Mouse (Mus musculus) heart, embryonic 11.5 days (tissue): ENCODE measurements around the gene Arl5c. TPM values are rescaled to one million over a fixed set of nuclear protein-coding genes. Genes with fewer than 3 reads are reported as not detected.

Experiments
- ATAC-seq: fragments of 200-750 bp; cut with Nextera tagmentation; replicated peaks from 2 replicates; pipeline ENCODE4 v1.8.0; 2017; ENCODE audit warnings: moderate library complexity; ENCODE audit not compliant: insufficient number of reproducible peaks, low FRiP score, low TSS enrichment
- H3K27ac ChIP-seq: fragments of 300-500 bp; sonication (generic); 2 replicates; pipeline ENCODE4 v1.5.1; 2014; ENCODE audit warnings: mild to moderate bottlenecking, low read depth, low read length
- H3K27me3 ChIP-seq: fragments of 300-500 bp; sonication (generic); 2 replicates; pipeline ENCODE4 v1.6.1; 2014; ENCODE audit warnings: mild to moderate bottlenecking, low read length, mixed read lengths; ENCODE audit not compliant: control insufficient read depth, insufficient read depth
- H3K36me3 ChIP-seq: fragments of 300-500 bp; sonication (generic); 2 replicates; pipeline ENCODE4 v1.6.1; 2014; ENCODE audit warnings: mild to moderate bottlenecking, low read length, moderate library complexity, mixed read lengths; ENCODE audit not compliant: control insufficient read depth, insufficient read depth
- H3K4me1 ChIP-seq: fragments of 300-500 bp; sonication (generic); 2 replicates; pipeline ENCODE4 v1.6.1; 2014; ENCODE audit warnings: low read length; ENCODE audit not compliant: control insufficient read depth, insufficient read depth
- H3K4me2 ChIP-seq: fragments of 300-500 bp; sonication (generic); 2 replicates; pipeline ENCODE4 v1.6.1; 2014; ENCODE audit warnings: mild to moderate bottlenecking, moderate library complexity
- H3K4me3 ChIP-seq: fragments of 300-500 bp; sonication (generic); 2 replicates; pipeline ENCODE4 v1.5.1; 2014; ENCODE audit warnings: low read depth, low read length
- H3K9ac ChIP-seq: fragments of 300-500 bp; sonication (generic); 2 replicates; pipeline ENCODE4 v1.6.1; 2014; ENCODE audit warnings: mild to moderate bottlenecking, low read depth, low read length, moderate library complexity
- H3K9me3 ChIP-seq: fragments of 300-500 bp; sonication (generic); replicated peaks from 2 replicates; pipeline ENCODE4 v1.6.1; 2016; ENCODE audit warnings: low read length; ENCODE audit not compliant: control insufficient read depth
- WGBS: fragments of 180-500 bp; shearing (Covaris S2); extraction: QIAGEN DNeasy Blood & Tissue Kit; methylation state at CpG from one replicate; pipeline ENCODE4 v1.1.7; 2014; ENCODE audit not compliant: insufficient replicate concordance; 5-methylcytosine and 5-hydroxymethylcytosine counted together
- polyA plus RNA-seq: library from polyadenylated mRNA; unstranded; fragments of >200 nt; fragmentation: Nextera tagmentation; extraction: Ambion mirVana; gene quantifications from 2 replicates; pipeline ENCODE4 v1.2.1, GENCODE M21; 2014

Gene Arl5c
- polyA plus RNA-seq, 1 experiment from 2014 or later, result 8.0 TPM

DNA sequence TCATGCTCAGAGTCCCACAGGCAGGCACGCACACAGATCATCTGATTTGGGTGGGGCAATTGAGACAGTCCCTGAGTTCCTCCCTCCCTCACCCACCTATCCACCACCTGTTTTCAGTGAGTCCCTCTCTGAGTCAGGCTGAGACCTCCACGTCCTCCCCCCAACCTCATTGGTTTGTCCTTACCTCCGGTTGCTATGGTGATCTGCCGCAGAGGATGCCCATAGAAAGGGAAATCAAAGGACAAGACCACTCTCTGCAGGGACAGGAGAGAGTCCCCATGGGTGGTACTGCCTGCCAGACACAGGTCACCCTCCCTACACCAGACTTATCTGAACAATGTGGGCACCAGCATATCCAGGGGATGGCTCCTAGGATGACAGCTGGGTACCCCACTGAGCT is 40.1 kb downstream of the Arl5c start:
- Histone ChIP-seq H3K27me3 (no peaks in the 10 kb centered on the region; the same call in 1 of the 2 replicates), H3K9ac (no peak overlapping the region), H3K9me3 (no peaks in the 10 kb centered on the region), H3K36me3 (no peaks in the 10 kb centered on the region), H3K4me1 (0 out of 2 replicates have a peak, but pooled peaks cover 3% of the 10 kb centered on the region), H3K27ac (no peak overlapping the region), H3K4me2 (no peak overlapping the region), H3K4me3 (no peak overlapping the region)
- WGBS, result 55% methylated on average over 4 of the region's 4 CpGs
- ATAC-seq, result no peak

- no peak for ATAC-seq
Observed at GRCm38 (mm10) chr11:97955146-97955902, 40.7 kb downstream of the Arl5c start.

DNA sequence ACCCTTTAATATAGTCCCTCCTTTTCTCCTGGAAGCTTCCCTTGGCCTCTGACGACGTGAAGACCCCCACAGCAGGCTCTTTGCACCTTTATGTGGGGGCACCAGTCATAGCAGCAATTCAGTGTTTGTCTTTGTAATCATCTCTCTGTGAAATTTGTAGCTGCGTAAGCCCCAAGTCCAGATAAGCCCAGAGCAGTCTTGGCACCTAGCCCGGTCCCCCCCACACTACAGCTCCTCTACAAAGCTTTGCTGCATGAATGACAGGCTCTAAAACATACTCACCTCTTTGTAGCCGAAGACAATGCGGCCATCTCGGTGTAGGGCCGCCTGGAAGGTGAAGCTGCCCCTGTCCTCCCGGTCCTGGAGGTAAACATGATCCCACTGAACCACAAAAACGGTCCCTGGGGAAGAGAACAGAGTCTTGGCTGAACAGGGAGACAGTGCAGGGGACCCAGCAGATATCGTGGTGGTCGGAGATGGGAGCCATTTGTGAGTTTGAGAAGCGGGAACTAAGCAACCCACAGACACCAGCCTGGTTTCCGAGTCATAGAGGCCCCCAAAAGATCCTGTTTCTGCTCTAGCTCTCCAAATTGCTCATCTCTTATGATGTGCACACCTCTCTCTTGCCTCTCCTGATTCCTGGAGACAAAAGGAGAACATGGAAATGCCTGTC is 41.4 kb downstream of the Arl5c start:
- 0 out of 2 replicates have a peak, but pooled peaks cover 3% of the 10 kb centered on the region for H3K4me1 ChIP-seq
- H3K36me3 ChIP-seq, result no peaks in the 10 kb centered on the region
- no peak overlapping the region for H3K4me2 ChIP-seq
- H3K9me3 ChIP-seq, result no peaks in the 10 kb centered on the region
- H3K9ac ChIP-seq, result no peak overlapping the region
- 62% methylated on average over 14 of the region's 14 CpGs for WGBS
- H3K4me3 ChIP-seq, result no peak overlapping the region
- no peaks in the 10 kb centered on the region; the same call in 1 of the 2 replicates for H3K27me3 ChIP-seq
- H3K27ac ChIP-seq, result no peak overlapping the region
- no peak for ATAC-seq

More at GRCm38 (mm10) chr11:97955146-97955902, 40.7 kb downstream of the Arl5c start:
- Histone ChIP-seq H3K4me1 (0 out of 2 replicates have a peak, but pooled peaks cover 3% of the 10 kb centered on the region), H3K27me3 (no peaks in the 10 kb centered on the region; the same call in 1 of the 2 replicates), H3K9me3 (no peaks in the 10 kb centered on the region), H3K4me2 (no peak overlapping the region), H3K9ac (no peak overlapping the region), H3K27ac (no peak overlapping the region), H3K4me3 (no peak overlapping the region), H3K36me3 (no peaks in the 10 kb centered on the region)
- 71% methylated on average over 9 of the region's 9 CpGs for WGBS

GRCm38 (mm10) chr11:97953939-97954275 is 42.1 kb downstream of the Arl5c start:
- WGBS, result 80% methylated on average over 6 of the region's 6 CpGs
- H3K27me3 ChIP-seq, result no peaks in the 10 kb centered on the region; the same call in 1 of the 2 replicates
- H3K4me2 ChIP-seq, result no peak overlapping the region
- 0 out of 2 replicates have a peak, but pooled peaks cover 3% of the 10 kb centered on the region for H3K4me1 ChIP-seq
- no peak for ATAC-seq
- H3K9me3 ChIP-seq, result no peaks in the 10 kb centered on the region
- no peaks in the 10 kb centered on the region for H3K36me3 ChIP-seq
- H3K9ac ChIP-seq, result no peak overlapping the region
- H3K4me3 ChIP-seq, result no peak overlapping the region
- no peak overlapping the region for H3K27ac ChIP-seq

DNA sequence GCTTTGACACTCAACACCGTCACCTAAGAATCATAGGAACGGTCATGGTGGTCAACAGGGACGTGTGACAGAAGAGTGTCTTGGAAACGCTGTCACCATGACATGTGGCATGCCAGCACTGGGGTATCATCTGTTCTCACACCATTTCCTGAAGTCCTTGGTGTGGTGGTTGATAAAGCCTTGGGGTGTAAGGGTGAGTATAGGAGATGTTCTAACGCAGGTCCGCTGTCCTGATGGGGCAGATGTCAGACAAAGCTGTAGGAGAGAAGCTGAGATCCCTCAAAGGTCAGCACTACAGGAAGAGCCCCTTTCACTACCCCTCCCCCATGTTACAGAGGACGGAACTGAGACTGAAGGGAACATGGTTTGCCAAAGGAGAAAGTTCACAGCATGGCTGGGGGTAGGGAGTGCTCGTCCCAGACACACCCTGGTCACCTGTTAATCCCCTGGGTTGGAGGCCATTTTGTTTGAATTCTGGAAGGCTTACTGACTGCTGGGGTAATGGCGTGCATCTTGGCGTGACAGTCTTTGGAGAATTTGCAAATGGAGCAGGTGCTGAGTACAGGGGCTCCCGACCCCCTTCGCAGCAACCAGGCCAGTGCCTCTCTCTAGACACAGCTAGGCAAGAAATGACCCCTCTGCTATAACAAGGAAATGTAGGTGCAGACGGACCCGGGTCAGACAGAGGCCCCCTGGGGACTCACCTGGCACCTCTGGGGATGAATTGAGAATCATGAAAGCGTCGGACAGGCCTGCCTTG is 42.6 kb downstream of the Arl5c start:
- H3K4me1 ChIP-seq, result 0 out of 2 replicates have a peak, but pooled peaks cover 3% of the 10 kb centered on the region
- H3K9me3 ChIP-seq, result no peaks in the 10 kb centered on the region
- H3K4me2 ChIP-seq, result no peak overlapping the region
- no peak overlapping the region for H3K9ac ChIP-seq
- WGBS, result 72% methylated on average over 16 of the region's 16 CpGs
- no peak overlapping the region for H3K27ac ChIP-seq
- no peaks in the 10 kb centered on the region for H3K36me3 ChIP-seq
- no peak overlapping the region for H3K4me3 ChIP-seq
- ATAC-seq, result no peak
- no peaks in the 10 kb centered on the region; the same call in 1 of the 2 replicates for H3K27me3 ChIP-seq

- Histone ChIP-seq H3K27me3 (no peaks in the 10 kb centered on the region; the same call in 1 of the 2 replicates), H3K36me3 (no peaks in the 10 kb centered on the region), H3K4me1 (0 out of 2 replicates have a peak, but pooled peaks cover 3% of the 10 kb centered on the region), H3K27ac (no peak overlapping the region), H3K4me3 (no peak overlapping the region), H3K9ac (no peak overlapping the region), H3K4me2 (no peak overlapping the region), H3K9me3 (no peaks in the 10 kb centered on the region)
- ATAC-seq, result no peak
- 92% methylated on average over 1 of the region's 1 CpGs for WGBS
Observed at GRCm38 (mm10) chr11:97952367-97953006, 43.5 kb downstream of the Arl5c start.

DNA sequence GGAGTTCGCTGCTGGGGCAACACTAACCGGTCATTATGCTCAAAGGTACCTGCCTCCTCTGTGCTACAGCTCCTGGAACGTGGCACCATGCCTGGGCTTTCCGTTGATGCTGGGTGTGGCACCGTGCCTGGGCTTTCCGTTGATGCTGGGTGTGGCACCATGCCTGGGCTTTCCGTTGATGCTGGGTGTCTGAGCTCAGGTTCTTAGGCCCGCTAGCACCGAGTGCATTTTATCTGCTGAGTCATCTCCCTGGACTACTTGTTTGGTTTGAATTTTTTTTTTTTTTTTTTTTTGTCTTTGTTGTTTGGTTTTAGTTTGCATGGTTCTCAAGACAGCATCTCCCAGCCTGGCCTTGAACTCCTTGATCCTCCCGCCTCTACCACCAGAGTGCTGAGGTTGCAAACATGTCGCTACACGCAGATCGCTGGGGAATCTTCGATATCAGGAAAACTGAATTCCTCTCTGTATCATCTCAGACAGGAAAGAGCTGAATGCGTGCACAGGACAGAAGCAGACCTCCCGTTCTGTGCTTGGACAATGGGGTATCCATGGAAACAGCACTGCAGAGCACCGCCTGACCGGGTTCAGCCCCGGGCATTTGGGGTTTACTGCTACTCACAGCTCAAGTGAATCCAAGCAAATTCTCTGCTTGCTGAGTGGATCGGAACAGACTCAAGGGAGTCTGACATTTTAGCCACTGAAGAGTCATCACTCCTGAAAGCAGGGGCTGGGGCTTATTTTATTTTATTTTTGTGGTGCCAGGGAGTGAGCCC is 46.1 kb downstream of the Arl5c start:
- no peak overlapping the region for H3K9ac ChIP-seq
- H3K27ac ChIP-seq, result no peak overlapping the region
- no peak overlapping the region for H3K4me3 ChIP-seq
- ATAC-seq, result no peak
- 61% methylated on average over 20 of the region's 20 CpGs for WGBS
- H3K36me3 ChIP-seq, result no peaks in the 10 kb centered on the region
- H3K9me3 ChIP-seq, result no peaks in the 10 kb centered on the region
- no peaks in the 10 kb centered on the region for H3K27me3 ChIP-seq
- H3K4me2 ChIP-seq, result no peak overlapping the region
- 0 out of 2 replicates have a peak, but pooled peaks cover 3% of the 10 kb centered on the region for H3K4me1 ChIP-seq
